Mouse (Mus musculus): Measurements from ENCODE around the gene Avpi1.

DNA sequence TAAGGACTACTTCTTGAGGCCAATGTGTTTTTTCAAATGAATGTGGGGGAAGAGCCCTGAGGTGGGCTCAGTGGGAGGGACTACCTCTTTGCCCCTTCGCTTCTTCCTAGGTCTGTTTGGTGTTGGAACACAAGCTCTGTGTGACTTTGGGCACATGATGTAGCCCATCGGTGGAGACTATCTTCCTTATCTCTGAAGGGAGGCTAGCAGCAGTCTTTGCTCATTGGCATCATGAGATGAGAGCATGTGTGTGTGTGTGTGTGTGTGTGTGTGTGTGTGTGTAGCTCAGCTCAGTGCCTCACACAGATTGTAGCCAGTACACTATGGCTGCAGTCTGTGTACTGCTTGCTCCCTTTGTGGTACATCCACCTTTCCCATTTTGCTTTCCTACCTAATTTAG is 48.6 kb upstream of the Avpi1 start:
- TF ChIP-seq CTCF (IDR thresholded peaks at IDR 0.05; ENCODE audit: control insufficient read depth, insufficient read depth, insufficient read length) = no peak
- no peak for TF ChIP-seq USF1 (IDR thresholded peaks at IDR 0.05; ENCODE audit: low read depth)

Measured in C2C12 (cell line).